ENCODE assay signal across 29 mouse cellular contexts in genomic region chr9:104181626-104182025, GRCm38 (mm10). TPM values are rescaled to one million over a fixed set of nuclear protein-coding genes. Genes with fewer than 3 reads are reported as not detected.
A peak's percentile ranks its signal among the peaks of the same experiment; 100 is the strongest.
DNase-seq lines count a peak whose midpoint lies in the region; ATAC-seq and TF ChIP-seq lines count a peak whose summit lies in the region.
"Had no signal": no experiment of that assay in that cellular context is flagged by ENCODE, and none has a peak within 500 bp of the region (broad histone marks: within the 10 kb centered on the region; RNA-seq: fewer than 3 reads in every experiment).

No protein-coding gene starts in this region.

- no peak for TF ChIP-seq POLR2A in testis, adult 2 months (IDR thresholded peaks at IDR 0.05; ENCODE audit: control insufficient read depth, low read depth, low read length)
- TF ChIP-seq POLR2A in cortical plate, adult 2 months (IDR thresholded peaks at IDR 0.05; ENCODE audit: extremely low read depth, insufficient read depth, low read length), result no peak

- H3K4me1 ChIP-seq in testis, adult 2 months (ENCODE audit: control insufficient read depth, insufficient read depth, low read length), result no peaks in the 10 kb centered on the region
- H3K4me1 ChIP-seq in cortical plate, adult 2 months (ENCODE audit: control insufficient read depth, insufficient read depth, low read length), result peaks cover 2% of the 10 kb centered on the region; the same call in 1 of the 2 replicates
- H3K4me1 ChIP-seq: embryonic facial prominence, embryonic 13.5 days; forebrain, embryonic 15.5 days; heart, embryonic 12.5 days; lung, embryonic 15.5 days; midbrain, embryonic 15.5 days had no signal

- peaks cover 6% of the 10 kb centered on the region for H3K36me3 ChIP-seq in testis, adult 2 months (ENCODE audit: control insufficient read depth, insufficient read depth, low read length)

- no peak for DNase-seq in cerebellum, postnatal 4 days (ENCODE audit: low spot score in 2 of 2)
- no peak for DNase-seq in testis, postnatal 10 days (ENCODE audit: low spot score)
- peak; percentile 79 for DNase-seq in cerebellum, adult 9-11 months
- no peak for DNase-seq in ovary, adult 18-20 months (ENCODE audit: low spot score)
- no peak for DNase-seq in layer of hippocampus, postnatal 10 days (ENCODE audit: low spot score in 2 of 2)
- DNase-seq: adrenal gland, postnatal 10 days; gastrocnemius, adult 2 months; gastrocnemius, postnatal 36 days; heart, adult 2 months; kidney, adult 11 months; kidney, postnatal 14 days; right cerebral cortex, adult 18-20 months; right cerebral cortex, postnatal 4 days had no signal

- no peak overlapping the region for H3K27ac ChIP-seq in testis, adult 2 months (ENCODE audit: control insufficient read depth, insufficient read depth, low read depth, low read length)
- peak overlapping the region; percentile 72; the same call in 1 of the 2 replicates for H3K27ac ChIP-seq in cortical plate, adult 2 months (ENCODE audit: insufficient read depth, low read length)
- H3K27ac ChIP-seq: embryonic facial prominence, embryonic 13.5 days; forebrain, embryonic 10.5 days; forebrain, embryonic 15.5 days; heart, adult 2 months; hindbrain, embryonic 14.5 days; limb, embryonic 12.5 days; lung, embryonic 15.5 days; midbrain, embryonic 10.5 days; midbrain, embryonic 15.5 days had no signal

- H3K4me3 ChIP-seq in testis, adult 2 months (ENCODE audit: control insufficient read depth, low read depth, low read length), result peak overlapping the region; percentile 50
- H3K4me3 ChIP-seq in cortical plate, adult 2 months (ENCODE audit: insufficient read depth, low read length), result no peak overlapping the region
- H3K4me3 ChIP-seq: embryonic facial prominence, embryonic 13.5 days; forebrain, embryonic 10.5 days; forebrain, embryonic 15.5 days; gastrocnemius, adult 2 months; heart, adult 2 months; heart, embryonic 12.5 days; limb, embryonic 12.5 days; lung, embryonic 15.5 days; midbrain, embryonic 10.5 days; midbrain, embryonic 15.5 days had no signal

- peak; percentile 93 for ATAC-seq in cerebellum, adult (ENCODE audit: insufficient number of reproducible peaks, low FRiP score, low TSS enrichment)
- ATAC-seq: activated CD4-positive, CD25-positive, alpha-beta regulatory T cell, adult 4 months; forebrain, embryonic 15.5 days; midbrain, embryonic 15.5 days had no signal

- no peaks in the 10 kb centered on the region for H3K27me3 ChIP-seq in testis, adult 2 months (ENCODE audit: control insufficient read depth, insufficient read depth, low read length)
- H3K27me3 ChIP-seq: CH12.LX; embryonic facial prominence, embryonic 13.5 days; forebrain, embryonic 15.5 days; heart, embryonic 12.5 days; limb, embryonic 12.5 days; lung, embryonic 15.5 days; midbrain, embryonic 15.5 days had no signal

- no peak for TF ChIP-seq CTCF in testis, adult 2 months (IDR thresholded peaks at IDR 0.05; ENCODE audit: control insufficient read depth, insufficient read depth, insufficient replicate concordance, low read depth, low read length)
- TF ChIP-seq CTCF in cortical plate, adult 2 months (IDR thresholded peaks at IDR 0.05; ENCODE audit: extremely low read depth, insufficient read depth, low read length), result no peak

RNA-seq across cellular contexts. Expression of gene Ackr4, which starts 54.9 kb away (rescaled TPM):
- polyA plus RNA-seq in testis, adult 2 months (2012; rRNA removed), result 0.54 and 0.97 TPM in 2 replicates
- polyA plus RNA-seq in cortical plate, adult 2 months (2012; rRNA removed), result 0.09 and 0.17 TPM in 2 replicates
- under 1 TPM; 0.23 to 0.40 TPM for total RNA-seq in layer of hippocampus, postnatal 10 days (2021)
- total RNA-seq: hematopoietic stem cell, adult 5-6 weeks; megakaryocyte progenitor cell, adult 5-6 weeks had no signal
